Mouse (Mus musculus): ENCODE measurements around the gene Mark1. TPM values are rescaled to one million over a fixed set of nuclear protein-coding genes. Genes with fewer than 3 reads are reported as not detected.

The Mark1 gene
- polyA plus RNA-seq, 1 experiment from 2014 or later, result 4.4 TPM

- H3K27me3 ChIP-seq (ENCODE audit: control insufficient read depth, insufficient read depth, low read length), result no peaks in the 10 kb centered on the region
- no peaks in the 10 kb centered on the region for H3K36me3 ChIP-seq (replicated peaks; ENCODE audit: control insufficient read depth, insufficient read depth, low read depth, low read length)
- 77% methylated on average over 11 of the region's 11 CpGs for WGBS
- no peak overlapping the region for H3K4me2 ChIP-seq (ENCODE audit: low read depth, low read length)
- no peaks in the 10 kb centered on the region for H3K9me3 ChIP-seq (replicated peaks; ENCODE audit: control insufficient read depth, low read length)
- H3K27ac ChIP-seq (replicated peaks; ENCODE audit: low read depth, low read length), result no peak overlapping the region
- H3K4me3 ChIP-seq (ENCODE audit: low read depth, low read length), result no peak overlapping the region
- DNase-seq (ENCODE audit: low spot score) (no peak), ATAC-seq (replicated peaks; ENCODE audit: insufficient number of reproducible peaks, low FRiP score, low TSS enrichment, low read depth) (no peak)
- H3K4me1 ChIP-seq (ENCODE audit: control insufficient read depth, insufficient read depth, low read length), result peaks cover 2% of the 10 kb centered on the region; the same call in 1 of the 2 replicates
- H3K9ac ChIP-seq (replicated peaks; ENCODE audit: low read length), result no peak overlapping the region
Measured at GRCm38 (mm10) chr1:184870646-184871385, 128.6 kb downstream of the Mark1 start.

GRCm38 (mm10) chr1:184869939-184870565 is 129.3 kb downstream of the Mark1 start:
- H3K9ac ChIP-seq (replicated peaks; ENCODE audit: low read length), result no peak overlapping the region
- H3K4me2 ChIP-seq (ENCODE audit: low read depth, low read length), result no peak overlapping the region
- ATAC-seq (replicated peaks; ENCODE audit: insufficient number of reproducible peaks, low FRiP score, low TSS enrichment, low read depth), result no peak
- peaks cover 2% of the 10 kb centered on the region; the same call in 1 of the 2 replicates for H3K4me1 ChIP-seq (ENCODE audit: control insufficient read depth, insufficient read depth, low read length)
- no peaks in the 10 kb centered on the region for H3K9me3 ChIP-seq (replicated peaks; ENCODE audit: control insufficient read depth, low read length)
- no peaks in the 10 kb centered on the region for H3K27me3 ChIP-seq (ENCODE audit: control insufficient read depth, insufficient read depth, low read length)
- 70% methylated on average over 4 of the region's 4 CpGs for WGBS
- no peak overlapping the region for H3K27ac ChIP-seq (replicated peaks; ENCODE audit: low read depth, low read length)
- no peak overlapping the region for H3K4me3 ChIP-seq (ENCODE audit: low read depth, low read length)
- DNase-seq (ENCODE audit: low spot score), result no peak
- no peaks in the 10 kb centered on the region for H3K36me3 ChIP-seq (replicated peaks; ENCODE audit: control insufficient read depth, insufficient read depth, low read depth, low read length)

- no peaks in the 10 kb centered on the region for H3K36me3 ChIP-seq (replicated peaks; ENCODE audit: control insufficient read depth, insufficient read depth, low read depth, low read length)
- H3K4me1 ChIP-seq (ENCODE audit: control insufficient read depth, insufficient read depth, low read length), result peaks cover 2% of the 10 kb centered on the region; the same call in 1 of the 2 replicates
- 80% methylated on average over 3 of the region's 3 CpGs for WGBS
- no peaks in the 10 kb centered on the region for H3K27me3 ChIP-seq (ENCODE audit: control insufficient read depth, insufficient read depth, low read length)
- no peak overlapping the region for H3K9ac ChIP-seq (replicated peaks; ENCODE audit: low read length)
- H3K9me3 ChIP-seq (replicated peaks; ENCODE audit: control insufficient read depth, low read length), result no peaks in the 10 kb centered on the region
- H3K4me2 ChIP-seq (ENCODE audit: low read depth, low read length), result no peak overlapping the region
- no peak overlapping the region for H3K27ac ChIP-seq (replicated peaks; ENCODE audit: low read depth, low read length)
- no peak overlapping the region for H3K4me3 ChIP-seq (ENCODE audit: low read depth, low read length)
- no peak for ATAC-seq (replicated peaks; ENCODE audit: insufficient number of reproducible peaks, low FRiP score, low TSS enrichment, low read depth)
- DNase-seq (ENCODE audit: low spot score), result no peak
Measured at GRCm38 (mm10) chr1:184867640-184868120, 131.7 kb downstream of the Mark1 start.

- DNase-seq (ENCODE audit: low spot score) (peak; percentile 12), ATAC-seq (replicated peaks; ENCODE audit: insufficient number of reproducible peaks, low FRiP score, low TSS enrichment, low read depth) (no peak)
- 24% methylated on average over 7 of the region's 7 CpGs for WGBS
- Histone ChIP-seq H3K9me3 (replicated peaks; ENCODE audit: control insufficient read depth, low read length) (no peaks in the 10 kb centered on the region), H3K27ac (replicated peaks; ENCODE audit: low read depth, low read length) (no peak overlapping the region), H3K4me2 (ENCODE audit: low read depth, low read length) (no peak overlapping the region), H3K9ac (replicated peaks; ENCODE audit: low read length) (no peak overlapping the region), H3K27me3 (ENCODE audit: control insufficient read depth, insufficient read depth, low read length) (no peaks in the 10 kb centered on the region), H3K4me1 (ENCODE audit: control insufficient read depth, insufficient read depth, low read length) (no peaks in the 10 kb centered on the region), H3K4me3 (ENCODE audit: low read depth, low read length) (no peak overlapping the region), H3K36me3 (replicated peaks; ENCODE audit: control insufficient read depth, insufficient read depth, low read depth, low read length) (no peaks in the 10 kb centered on the region)
Measured at GRCm38 (mm10) chr1:184864381-184864801, 135.0 kb downstream of the Mark1 start.

- ATAC-seq (replicated peaks; ENCODE audit: insufficient number of reproducible peaks, low FRiP score, low TSS enrichment, low read depth), result no peak
- no peak for DNase-seq (ENCODE audit: low spot score)
- Histone ChIP-seq H3K27ac (replicated peaks; ENCODE audit: low read depth, low read length) (no peak overlapping the region), H3K27me3 (ENCODE audit: control insufficient read depth, insufficient read depth, low read length) (no peaks in the 10 kb centered on the region), H3K9me3 (replicated peaks; ENCODE audit: control insufficient read depth, low read length) (no peaks in the 10 kb centered on the region), H3K9ac (replicated peaks; ENCODE audit: low read length) (no peak overlapping the region), H3K4me2 (ENCODE audit: low read depth, low read length) (no peak overlapping the region), H3K4me3 (ENCODE audit: low read depth, low read length) (no peak overlapping the region), H3K36me3 (replicated peaks; ENCODE audit: control insufficient read depth, insufficient read depth, low read depth, low read length) (no peaks in the 10 kb centered on the region), H3K4me1 (ENCODE audit: control insufficient read depth, insufficient read depth, low read length) (no peaks in the 10 kb centered on the region)
- WGBS, result 88% methylated on average over 6 of the region's 6 CpGs
Measured at GRCm38 (mm10) chr1:184862636-184863035, 136.7 kb downstream of the Mark1 start.

GRCm38 (mm10) chr1:184861551-184861950 is 137.8 kb downstream of the Mark1 start:
- Histone ChIP-seq H3K27ac (replicated peaks; ENCODE audit: low read depth, low read length) (no peak overlapping the region), H3K27me3 (ENCODE audit: control insufficient read depth, insufficient read depth, low read length) (no peaks in the 10 kb centered on the region), H3K36me3 (replicated peaks; ENCODE audit: control insufficient read depth, insufficient read depth, low read depth, low read length) (no peaks in the 10 kb centered on the region), H3K4me2 (ENCODE audit: low read depth, low read length) (no peak overlapping the region), H3K4me3 (ENCODE audit: low read depth, low read length) (no peak overlapping the region), H3K9me3 (replicated peaks; ENCODE audit: control insufficient read depth, low read length) (no peaks in the 10 kb centered on the region), H3K9ac (replicated peaks; ENCODE audit: low read length) (no peak overlapping the region), H3K4me1 (ENCODE audit: control insufficient read depth, insufficient read depth, low read length) (no peaks in the 10 kb centered on the region)
- ATAC-seq (replicated peaks; ENCODE audit: insufficient number of reproducible peaks, low FRiP score, low TSS enrichment, low read depth), result no peak
- DNase-seq (ENCODE audit: low spot score), result no peak
- WGBS, result 78% methylated on average over 2 of the region's 2 CpGs

- Histone ChIP-seq H3K27me3 (ENCODE audit: control insufficient read depth, insufficient read depth, low read length) (no peaks in the 10 kb centered on the region), H3K27ac (replicated peaks; ENCODE audit: low read depth, low read length) (no peak overlapping the region), H3K4me3 (ENCODE audit: low read depth, low read length) (no peak overlapping the region), H3K9ac (replicated peaks; ENCODE audit: low read length) (no peak overlapping the region), H3K4me1 (ENCODE audit: control insufficient read depth, insufficient read depth, low read length) (no peaks in the 10 kb centered on the region), H3K4me2 (ENCODE audit: low read depth, low read length) (no peak overlapping the region), H3K36me3 (replicated peaks; ENCODE audit: control insufficient read depth, insufficient read depth, low read depth, low read length) (no peaks in the 10 kb centered on the region), H3K9me3 (replicated peaks; ENCODE audit: control insufficient read depth, low read length) (no peaks in the 10 kb centered on the region)
- 57% methylated on average over 3 of the region's 3 CpGs for whole genome bisulfite sequencing
- ATAC-seq (replicated peaks; ENCODE audit: insufficient number of reproducible peaks, low FRiP score, low TSS enrichment, low read depth) (no peak), DNase-seq (ENCODE audit: low spot score) (no peak)
Measured at GRCm38 (mm10) chr1:184860276-184860675, 139.1 kb downstream of the Mark1 start.

GRCm38 (mm10) chr1:184858253-184858652 is 141.1 kb downstream of the Mark1 start:
- DNase-seq (ENCODE audit: low spot score) (no peak), ATAC-seq (replicated peaks; ENCODE audit: insufficient number of reproducible peaks, low FRiP score, low TSS enrichment, low read depth) (no peak)
- Histone ChIP-seq H3K27me3 (ENCODE audit: control insufficient read depth, insufficient read depth, low read length) (no peaks in the 10 kb centered on the region), H3K4me2 (ENCODE audit: low read depth, low read length) (no peak overlapping the region), H3K4me1 (ENCODE audit: control insufficient read depth, insufficient read depth, low read length) (no peaks in the 10 kb centered on the region), H3K9ac (replicated peaks; ENCODE audit: low read length) (no peak overlapping the region), H3K36me3 (replicated peaks; ENCODE audit: control insufficient read depth, insufficient read depth, low read depth, low read length) (no peaks in the 10 kb centered on the region), H3K4me3 (ENCODE audit: low read depth, low read length) (no peak overlapping the region), H3K27ac (replicated peaks; ENCODE audit: low read depth, low read length) (no peak overlapping the region), H3K9me3 (replicated peaks; ENCODE audit: control insufficient read depth, low read length) (no peaks in the 10 kb centered on the region)
- 100% methylated on average over 1 of the region's 1 CpGs for WGBS
